Mouse (Mus musculus) ES-E14 (cell line): ENCODE data around the gene Gm17660. TPM values are rescaled to one million over a fixed set of nuclear protein-coding genes. Genes with fewer than 3 reads are reported as not detected.
"Not testable (repeated sequence)": the region's sequence is repeated elsewhere in the genome, so short reads cannot be mapped to it uniquely, and the experiment has no call there.

Experiments used
- DNase-seq: peaks from one replicate; pipeline ENCODE4 v3.0.0-alpha.2; 2013; ENCODE audit warnings: low read depth, low spot score
- H3K27ac ChIP-seq: 2 replicates; pipeline ENCODE4 v1.5.1; 2012; ENCODE audit warnings: low read depth, mild to moderate bottlenecking, low read length, moderate library complexity, mixed read lengths; ENCODE audit not compliant: poor library complexity, insufficient read depth, severe bottlenecking
- H3K36me3 ChIP-seq: 2 replicates; pipeline ENCODE4 v1.6.1; 2012; ENCODE audit warnings: mild to moderate bottlenecking, low read length, moderate library complexity, mixed read lengths; ENCODE audit not compliant: control insufficient read depth, poor library complexity, insufficient read depth, severe bottlenecking
- H3K4me1 ChIP-seq, 2 experiments: fragments of 150-350 bp in 1 of 2; sonication (generic) in 1 of 2; 2 replicates each; pipeline ENCODE4 v1.6.1; 2012; ENCODE audit warnings: low read length in 2 of 2, mild to moderate bottlenecking in 1 of 2, mixed read lengths in 1 of 2; ENCODE audit not compliant: control insufficient read depth in 2 of 2, insufficient read depth in 2 of 2, poor library complexity in 1 of 2
- H3K4me3 ChIP-seq, 2 experiments: fragments of 150-350 bp in 1 of 2; sonication (generic) in 1 of 2; 2 replicates each; pipeline ENCODE4 v1.5.1; 2012; ENCODE audit warnings: low read length in 2 of 2, low read depth in 1 of 2, mild to moderate bottlenecking in 1 of 2, mixed read lengths in 1 of 2; ENCODE audit not compliant: insufficient read depth in 1 of 2, poor library complexity in 1 of 2, severe bottlenecking in 1 of 2
- H3K9ac ChIP-seq: 2 replicates; pipeline ENCODE4 v1.6.1; 2012; ENCODE audit warnings: low read depth, mild to moderate bottlenecking, low read length, mixed read lengths; ENCODE audit not compliant: poor library complexity, insufficient read depth, severe bottlenecking
- H3K9me3 ChIP-seq: fragments of 150-350 bp; sonication (generic); 2 replicates; pipeline ENCODE4 v1.6.1; 2012; ENCODE audit warnings: low read depth, mild to moderate bottlenecking, low read length; ENCODE audit not compliant: control insufficient read depth, insufficient read depth
- CHD2 ChIP-seq: IDR thresholded peaks from 2 replicates; pipeline ENCODE4 v1.6.1; 2014; ENCODE audit warnings: mild to moderate bottlenecking, low read depth, low read length, inconsistent platforms
- HCFC1 ChIP-seq: IDR thresholded peaks from 2 replicates; pipeline ENCODE4 v1.6.1; 2012; ENCODE audit warnings: low read length, inconsistent platforms, borderline replicate concordance; ENCODE audit not compliant: insufficient read depth
- MAFK ChIP-seq: IDR thresholded peaks from 2 replicates; pipeline ENCODE4 v1.6.1; 2014; ENCODE audit warnings: mild to moderate bottlenecking, low read depth, low read length, inconsistent platforms; ENCODE audit not compliant: insufficient read depth
- ZC3H11A ChIP-seq: IDR thresholded peaks from 2 replicates; pipeline ENCODE4 v1.6.1; 2012; ENCODE audit warnings: low read depth, mild to moderate bottlenecking, inconsistent platforms, low read length, borderline replicate concordance
- ZNF384 ChIP-seq: IDR thresholded peaks from 2 replicates; pipeline ENCODE4 v1.6.1; 2012; ENCODE audit warnings: low read depth, low read length, inconsistent platforms
- in situ Hi-C, 2 experiments: fragments of 600-800 bp; cut with MboI; formaldehyde crosslinking; loops; one replicate each; pipeline ENCODE4 v1.15.1; 2025; ENCODE audit warnings: low sequenced_read_pairs in 2 of 2, inconsistent platforms in 1 of 2; ENCODE audit not compliant: unreplicated experiment in 2 of 2
- total RNA-seq: library from RNA; depleted of rRNA; stranded (reverse); fragments of 300-350 nt; gene quantifications from 2 replicates; pipeline ENCODE4 v1.2.3, GENCODE M21; 2012

The Gm17660 gene
- total RNA-seq, 1 experiment, result not detected

DNA sequence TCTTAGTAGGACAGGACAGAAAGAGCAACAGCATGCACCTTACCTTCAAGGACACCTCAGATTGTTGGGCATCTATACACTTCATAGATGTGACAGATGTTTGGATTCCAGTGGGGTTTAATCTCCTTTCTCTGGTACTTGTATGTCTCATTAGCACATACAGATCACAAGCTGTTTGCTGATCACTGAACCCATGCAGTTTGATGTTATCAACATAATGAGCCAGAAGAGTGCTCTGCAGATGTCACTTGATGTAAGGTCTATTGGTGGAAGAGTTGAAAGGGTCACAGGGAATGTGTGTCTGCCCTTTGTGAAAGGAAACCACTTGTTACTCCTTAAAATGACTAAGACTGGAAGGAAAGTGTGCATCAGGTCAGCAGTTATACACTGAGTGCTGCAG, 42.3 kb downstream of the Gm17660 start:
- no peak for DNase-seq
- Histone ChIP-seq H3K27ac (no peak overlapping the region), H3K9ac (no peak overlapping the region), H3K4me3 (no peak overlapping the region), H3K9me3 (no peaks in the 10 kb centered on the region), H3K4me1 (peaks cover 3 to 7% of the 10 kb centered on the region in 2 experiments; a peak in 3 of 4 replicates), H3K36me3 (no peaks in the 10 kb centered on the region)
- in situ Hi-C loops, result no loop called here
- no peak for TF ChIP-seq ZC3H11A
- TF ChIP-seq HCFC1, result no peak
- no peak for TF ChIP-seq CHD2
- TF ChIP-seq ZNF384, result no peak
- no peak for TF ChIP-seq MAFK

DNA sequence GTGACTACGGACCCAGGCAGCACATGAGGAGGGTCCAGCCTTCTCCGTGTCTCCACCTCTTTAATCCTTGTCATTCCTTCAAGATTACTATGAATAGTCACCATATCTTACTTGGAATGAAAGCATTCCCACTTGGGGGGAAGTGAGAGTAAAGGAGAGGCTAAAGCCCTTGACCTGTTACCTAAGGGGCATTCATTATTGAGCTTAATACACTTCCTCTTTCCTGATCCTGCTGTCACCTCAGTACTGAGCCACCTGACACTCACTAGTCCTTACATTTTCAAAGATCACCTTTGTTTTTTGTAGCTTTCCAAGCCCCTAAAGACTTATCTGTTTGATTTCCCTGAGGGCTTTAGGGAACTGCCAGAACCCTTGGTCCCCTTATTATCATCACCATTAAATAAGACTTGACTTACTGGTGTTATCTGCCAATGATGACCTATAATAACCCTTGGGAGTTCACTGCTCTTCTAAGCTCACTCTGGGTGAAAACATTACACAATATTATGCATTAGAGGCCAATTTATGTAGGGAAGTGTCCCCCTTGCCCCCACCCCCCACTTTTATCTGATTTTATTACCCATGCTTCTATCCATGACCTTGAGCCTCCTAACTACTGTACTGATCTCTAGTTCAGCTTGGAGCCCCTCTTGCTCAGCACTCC, 44.8 kb downstream of the Gm17660 start:
- in situ Hi-C loops, result no loop called here
- no peak overlapping the region for H3K4me3 ChIP-seq
- TF ChIP-seq ZNF384 (no peak), MAFK (no peak), CHD2 (no peak), HCFC1 (no peak), ZC3H11A (no peak)
- peaks cover 6 to 7% of the 10 kb centered on the region in 2 experiments; a peak in 3 of 4 replicates for H3K4me1 ChIP-seq
- no peak overlapping the region for H3K9ac ChIP-seq
- H3K27ac ChIP-seq, result no peak overlapping the region
- no peaks in the 10 kb centered on the region for H3K9me3 ChIP-seq
- no peaks in the 10 kb centered on the region for H3K36me3 ChIP-seq
- no peak for DNase-seq

DNA sequence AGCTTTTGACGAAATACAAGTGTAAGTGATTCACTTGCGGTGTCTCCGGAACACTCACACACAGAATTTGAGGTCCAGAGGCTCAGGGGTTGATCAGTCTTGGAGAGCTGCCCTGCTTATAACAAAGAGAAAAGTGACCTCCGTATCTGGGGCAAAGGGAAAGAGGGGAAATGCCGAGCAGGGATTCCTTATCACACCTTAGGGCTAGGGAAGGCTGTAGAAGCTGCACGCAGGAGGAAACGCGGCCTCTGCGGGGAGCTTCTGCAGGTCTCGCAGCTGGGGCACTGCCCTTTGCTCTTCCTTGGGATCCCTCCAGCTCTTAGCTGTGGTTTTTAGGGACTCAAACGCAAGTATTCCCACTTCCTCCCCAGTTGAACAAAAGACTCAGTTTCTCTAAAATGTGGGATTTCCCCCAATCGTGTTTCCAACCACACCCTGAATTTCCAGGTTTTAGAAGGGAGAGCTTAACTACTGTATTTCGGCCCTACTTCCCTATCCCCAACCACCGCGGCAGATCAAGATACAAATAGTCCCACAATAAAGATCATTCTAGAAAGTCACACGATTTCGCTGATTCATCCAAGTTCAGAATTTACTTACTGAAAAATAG, 52.1 kb downstream of the Gm17660 start:
- Histone ChIP-seq H3K9me3 (no peaks in the 10 kb centered on the region), H3K9ac (peak overlapping the region; percentile 36; the same call in 1 of the 2 replicates), H3K4me1 (peaks cover 19 to 21% of the 10 kb centered on the region in 2 experiments), H3K36me3 (no peaks in the 10 kb centered on the region), H3K4me3 (peak overlapping the region; percentile 5 to 53; a peak in 3 of 4 replicates), H3K27ac (peak overlapping the region; percentile 58; the same call in 1 of the 2 replicates)
- DNase-seq, result no peak
- in situ Hi-C loops, result no loop called here
- TF ChIP-seq CHD2 (no peak), ZC3H11A (no peak), ZNF384 (no peak), MAFK (no peak), HCFC1 (no peak)

- H3K9ac ChIP-seq, result peak overlapping the region; percentile 36; the same call in 1 of the 2 replicates
- no peak for TF ChIP-seq ZNF384
- H3K36me3 ChIP-seq, result no peaks in the 10 kb centered on the region
- in situ Hi-C loops, result no loop called here
- no peak overlapping the region; the same call in 1 of the 2 replicates for H3K27ac ChIP-seq
- H3K9me3 ChIP-seq, result no peaks in the 10 kb centered on the region
- peak overlapping the region in 1 of 2 experiments; percentile 53; a peak in 1 of 4 replicates for H3K4me3 ChIP-seq
- peaks cover 17 to 19% of the 10 kb centered on the region in 2 experiments for H3K4me1 ChIP-seq
- DNase-seq, result no peak
These were observed 52.6 kb downstream of the Gm17660 start for GRCm38 (mm10) chr5:104024762-104025161.

DNA sequence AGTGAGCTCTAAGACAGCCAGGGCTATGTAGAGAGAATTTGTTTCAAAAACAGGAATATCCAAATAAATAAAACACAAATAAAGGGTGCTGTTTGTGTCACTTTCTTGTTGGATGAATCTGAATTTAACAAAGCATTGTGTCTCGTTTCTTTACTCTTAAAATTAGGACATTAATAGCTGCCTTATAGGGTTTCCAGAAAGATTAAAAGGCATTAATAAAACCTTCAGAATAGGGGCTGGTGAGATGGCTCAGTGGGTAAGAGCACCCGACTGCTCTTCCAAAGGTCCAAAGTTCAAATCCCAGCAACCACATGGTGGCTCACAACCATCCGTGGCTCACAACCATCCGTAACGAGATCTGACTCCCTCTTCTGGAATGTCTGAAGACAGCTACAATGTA, 53.2 kb downstream of the Gm17660 start:
- H3K9ac ChIP-seq, DNase-seq, H3K9me3 ChIP-seq, H3K27ac ChIP-seq, in situ Hi-C loops, H3K4me3 ChIP-seq, H3K36me3 ChIP-seq: not testable (repeated sequence)
- peaks cover 18 to 19% of the 10 kb centered on the region in 2 experiments for H3K4me1 ChIP-seq
